Mouse (Mus musculus) neural tube, embryonic 14.5 days (tissue): ENCODE data around the gene Khdrbs2. TPM values are rescaled to one million over a fixed set of nuclear protein-coding genes. Genes with fewer than 3 reads are reported as not detected.

Experiments
- ATAC-seq: fragments of 200-750 bp; cut with Nextera tagmentation; 2 replicates; pipeline ENCODE4 v1.8.0; 2017; ENCODE audit warnings: low read depth, mild to moderate bottlenecking, moderate TSS enrichment, moderate library complexity
- H3K27ac ChIP-seq: fragments of 300-500 bp; sonication (generic); 2 replicates; pipeline ENCODE4 v1.5.1; 2014; ENCODE audit warnings: low read depth, mild to moderate bottlenecking, control low read depth, low read length, moderate library complexity, mixed read lengths
- H3K27me3 ChIP-seq: fragments of 300-500 bp; sonication (generic); 2 replicates; pipeline ENCODE4 v1.6.1; 2014; ENCODE audit warnings: low read length; ENCODE audit not compliant: control insufficient read depth, insufficient read depth
- H3K36me3 ChIP-seq: fragments of 300-500 bp; sonication (generic); 2 replicates; pipeline ENCODE4 v1.6.1; 2014; ENCODE audit warnings: low read length, mixed read lengths; ENCODE audit not compliant: control insufficient read depth, insufficient read depth
- H3K4me1 ChIP-seq: fragments of 300-500 bp; sonication (generic); 2 replicates; pipeline ENCODE4 v1.6.1; 2014; ENCODE audit warnings: low read length; ENCODE audit not compliant: control insufficient read depth, insufficient read depth
- H3K4me2 ChIP-seq: fragments of 300-500 bp; sonication (generic); 2 replicates; pipeline ENCODE4 v1.6.1; 2014; ENCODE audit warnings: mild to moderate bottlenecking, low read depth, low read length, control low read depth
- H3K4me3 ChIP-seq: fragments of 300-500 bp; sonication (generic); 2 replicates; pipeline ENCODE4 v1.5.1; 2014; ENCODE audit warnings: low read depth, low read length, control low read depth, mixed read lengths
- H3K9ac ChIP-seq: fragments of 300-500 bp; sonication (generic); replicated peaks from 2 replicates; pipeline ENCODE4 v1.6.1; 2014; ENCODE audit warnings: low read depth, mild to moderate bottlenecking, control low read depth, low read length, mixed read lengths
- H3K9me3 ChIP-seq: fragments of 300-500 bp; sonication (generic); 2 replicates; pipeline ENCODE4 v1.6.1; 2016; ENCODE audit warnings: low read length; ENCODE audit not compliant: control insufficient read depth
- WGBS: fragments of 180-500 bp; shearing (Covaris S2); extraction: QIAGEN DNeasy Blood & Tissue Kit; methylation state at CpG from one replicate; pipeline ENCODE4 v1.1.7; 2014; 5-methylcytosine and 5-hydroxymethylcytosine counted together
- polyA plus RNA-seq: library from polyadenylated mRNA; unstranded; fragments of >200 nt; fragmentation: Nextera tagmentation; extraction: Ambion mirVana; gene quantifications from 2 replicates; pipeline ENCODE4 v1.2.1, GENCODE M21; 2014

Khdrbs2 gene
- polyA plus RNA-seq, 1 experiment from 2014 or later, result 73.8 TPM

GRCm38 (mm10) chr1:32693806-32694205, 521.3 kb downstream of the Khdrbs2 start:
- Histone ChIP-seq H3K36me3 (no peaks in the 10 kb centered on the region), H3K9me3 (no peaks in the 10 kb centered on the region), H3K4me3 (no peak overlapping the region), H3K27ac (no peak overlapping the region), H3K4me1 (no peaks in the 10 kb centered on the region), H3K9ac (no peak overlapping the region), H3K27me3 (no peaks in the 10 kb centered on the region), H3K4me2 (no peak overlapping the region)
- no peak for ATAC-seq
- 90% methylated on average over 9 of the region's 9 CpGs for WGBS

- H3K36me3 ChIP-seq, result no peaks in the 10 kb centered on the region
- H3K4me1 ChIP-seq, result no peaks in the 10 kb centered on the region
- ATAC-seq, result no peak
- H3K9ac ChIP-seq, result no peak overlapping the region
- H3K4me2 ChIP-seq, result no peak overlapping the region
- H3K27me3 ChIP-seq, result no peaks in the 10 kb centered on the region
- over 99% methylated on average over 4 of the region's 4 CpGs for WGBS
- no peak overlapping the region for H3K27ac ChIP-seq
- H3K4me3 ChIP-seq, result no peak overlapping the region
- no peaks in the 10 kb centered on the region for H3K9me3 ChIP-seq
Measured at GRCm38 (mm10) chr1:32700132-32700531, 527.6 kb downstream of the Khdrbs2 start.

- Histone ChIP-seq H3K9ac (no peak overlapping the region), H3K4me1 (no peaks in the 10 kb centered on the region), H3K36me3 (no peaks in the 10 kb centered on the region), H3K4me3 (no peak overlapping the region), H3K27ac (no peak overlapping the region), H3K9me3 (no peaks in the 10 kb centered on the region), H3K27me3 (no peaks in the 10 kb centered on the region), H3K4me2 (no peak overlapping the region)
- no peak for ATAC-seq
- 93% methylated on average over 3 of the region's 3 CpGs for WGBS
Measured at GRCm38 (mm10) chr1:32701267-32701666, 528.8 kb downstream of the Khdrbs2 start.
